22 mouse cellular contexts compared by ENCODE assay signal in genomic region chr8:75320614-75321013, GRCm38 (mm10).
A peak's percentile ranks its signal among the peaks of the same experiment; 100 is the strongest.
DNase-seq lines count a peak whose midpoint lies in the region; ATAC-seq and TF ChIP-seq lines count a peak whose summit lies in the region.
"Had no signal": no experiment of that assay in that cellular context is flagged by ENCODE, and none has a peak within 500 bp of the region (broad histone marks: within the 10 kb centered on the region; RNA-seq: fewer than 3 reads in every experiment).

No protein-coding gene starts in this region.

- no peak overlapping the region for H3K4me2 ChIP-seq in midbrain, embryonic 16.5 days (ENCODE audit: low read length)
- H3K4me2 ChIP-seq: embryonic facial prominence, embryonic 13.5 days; embryonic facial prominence, embryonic 15.5 days; forebrain, embryonic 12.5 days had no signal

- no peak for TF ChIP-seq CTCF in ES-Bruce4 (IDR thresholded peaks at IDR 0.05; ENCODE audit: low read depth, low read length)

- no peak overlapping the region for H3K4me3 ChIP-seq in ES-Bruce4 (ENCODE audit: low read depth, low read length)
- H3K4me3 ChIP-seq in midbrain, embryonic 16.5 days (ENCODE audit: low read depth, low read length): no peak overlapping the region
- H3K4me3 ChIP-seq: embryonic facial prominence, embryonic 13.5 days; embryonic facial prominence, embryonic 15.5 days; erythroblast, embryonic 14.5 days; forebrain, embryonic 10.5 days; forebrain, embryonic 12.5 days had no signal

- no peak overlapping the region for H3K9ac ChIP-seq in ES-Bruce4 (ENCODE audit: low read depth, poor library complexity, severe bottlenecking)
- no peak overlapping the region for H3K9ac ChIP-seq in midbrain, embryonic 16.5 days (ENCODE audit: low read depth, low read length)
- H3K9ac ChIP-seq: embryonic facial prominence, embryonic 13.5 days; embryonic facial prominence, embryonic 15.5 days; forebrain, embryonic 12.5 days had no signal

- peak; percentile 94 for TF ChIP-seq EP300 in ES-Bruce4 (IDR thresholded peaks at IDR 0.05; ENCODE audit: insufficient read depth, low read depth, low read length)

- H3K9me3 ChIP-seq in ES-Bruce4 (replicated peaks; ENCODE audit: control insufficient read depth, insufficient read depth, low read length, poor library complexity, severe bottlenecking): peaks cover 18% of the 10 kb centered on the region
- H3K9me3 ChIP-seq in midbrain, embryonic 16.5 days (replicated peaks; ENCODE audit: control insufficient read depth, low read length, poor library complexity, severe bottlenecking): no peaks in the 10 kb centered on the region
- H3K9me3 ChIP-seq: embryonic facial prominence, embryonic 13.5 days; embryonic facial prominence, embryonic 15.5 days; forebrain, embryonic 10.5 days; forebrain, embryonic 12.5 days had no signal

- 70% methylated on average over 1 of the region's 1 CpGs for WGBS in midbrain, embryonic 16.5 days

- no peak for TF ChIP-seq POLR2A in ES-Bruce4 (IDR thresholded peaks at IDR 0.05; ENCODE audit: insufficient read depth, low read length)

- DNase-seq in ES-CJ7 (ENCODE audit: low read depth, low spot score) (peak; percentile 80), ZHBTc4 (ENCODE audit: low read depth, low spot score) (peak; percentile 25)
- DNase-seq in cerebellum, postnatal 4 days (ENCODE audit: low spot score in 2 of 2): no peak
- DNase-seq: adrenal gland, adult 8-10 months; adrenal gland, postnatal 14 days; adrenal gland, postnatal 36 days; cerebellum, adult 11-12 months; cerebellum, adult 2 months; cerebellum, adult 9-10 months; cerebellum, postnatal 10 days; cerebellum, postnatal 25 days; embryo, embryonic 11 days had no signal

- ATAC-seq in midbrain, embryonic 16.5 days: no peak
- ATAC-seq: activated CD4-positive, CD25-positive, alpha-beta regulatory T cell, adult 4 months; forebrain, embryonic 14.5 days; forebrain, embryonic 16.5 days had no signal

- H3K36me3 ChIP-seq in ES-Bruce4 (ENCODE audit: control insufficient read depth, insufficient read depth, low read length, poor library complexity, severe bottlenecking): no peaks in the 10 kb centered on the region
- no peaks in the 10 kb centered on the region for H3K36me3 ChIP-seq in midbrain, embryonic 16.5 days (ENCODE audit: control insufficient read depth, insufficient read depth, low read length)
- H3K36me3 ChIP-seq: embryonic facial prominence, embryonic 13.5 days; embryonic facial prominence, embryonic 15.5 days; forebrain, embryonic 10.5 days; forebrain, embryonic 12.5 days had no signal

- no peaks in the 10 kb centered on the region for H3K4me1 ChIP-seq in ES-Bruce4 (ENCODE audit: control insufficient read depth, insufficient read depth, low read length)
- no peaks in the 10 kb centered on the region for H3K4me1 ChIP-seq in midbrain, embryonic 16.5 days (ENCODE audit: control insufficient read depth, insufficient read depth, low read length)
- H3K4me1 ChIP-seq: embryonic facial prominence, embryonic 13.5 days; embryonic facial prominence, embryonic 15.5 days; forebrain, embryonic 10.5 days; forebrain, embryonic 12.5 days had no signal

- H3K27me3 ChIP-seq in ES-Bruce4 (ENCODE audit: control insufficient read depth, insufficient read depth, low read length, poor library complexity, severe bottlenecking): no peaks in the 10 kb centered on the region
- H3K27me3 ChIP-seq in midbrain, embryonic 16.5 days (ENCODE audit: control insufficient read depth, insufficient read depth, low read depth, low read length): no peaks in the 10 kb centered on the region
- H3K27me3 ChIP-seq: embryonic facial prominence, embryonic 15.5 days; forebrain, embryonic 12.5 days had no signal

- H3K27ac ChIP-seq in ES-Bruce4 (ENCODE audit: insufficient read depth, low read length): no peak overlapping the region
- H3K27ac ChIP-seq in midbrain, embryonic 16.5 days (ENCODE audit: low read length): no peak overlapping the region
- H3K27ac ChIP-seq: embryonic facial prominence, embryonic 13.5 days; embryonic facial prominence, embryonic 15.5 days; forebrain, embryonic 10.5 days; forebrain, embryonic 12.5 days had no signal

Comparison
In these comparisons a context has a peak if more than half of its experiments do, and no peak if none do; other contexts are left out.
1. DNase-seq: peak in ES-CJ7 (single experiment) and ZHBTc4 (single experiment); none in cerebellum, postnatal 4 days (0 of 2).